Mouse (Mus musculus) stomach, postnatal 0 days (tissue): ENCODE data around the gene Cav2. TPM values are rescaled to one million over a fixed set of nuclear protein-coding genes. Genes with fewer than 3 reads are reported as not detected.
A peak's percentile ranks its signal among the peaks of the same experiment; 100 is the strongest.

Experiments
- ATAC-seq: fragments of 200-750 bp; cut with Nextera tagmentation; 2 replicates; pipeline ENCODE4 v1.8.0; 2017; ENCODE audit not compliant: low FRiP score, low TSS enrichment
- DNase-seq: peaks from one replicate; pipeline ENCODE4 v3.0.0-alpha.2; 2016; ENCODE audit warnings: low spot score
- H3K27ac ChIP-seq: fragments of 300-500 bp; sonication (generic); replicated peaks from 2 replicates; pipeline ENCODE4 v1.5.1; 2014; ENCODE audit warnings: mild to moderate bottlenecking, control low read depth
- H3K27me3 ChIP-seq: fragments of 300-500 bp; sonication (generic); 2 replicates; pipeline ENCODE4 v1.6.1; 2014; ENCODE audit warnings: low read length; ENCODE audit not compliant: control insufficient read depth, insufficient read depth
- H3K36me3 ChIP-seq: fragments of 300-500 bp; sonication (generic); 2 replicates; pipeline ENCODE4 v1.6.1; 2014; ENCODE audit warnings: low read length, mixed read lengths; ENCODE audit not compliant: control insufficient read depth, insufficient read depth
- H3K4me1 ChIP-seq: fragments of 300-500 bp; sonication (generic); replicated peaks from 2 replicates; pipeline ENCODE4 v1.6.1; 2014; ENCODE audit warnings: antibody characterized with exemption; ENCODE audit not compliant: control insufficient read depth, insufficient read depth
- H3K4me2 ChIP-seq: fragments of 300-500 bp; sonication (generic); replicated peaks from 2 replicates; pipeline ENCODE4 v1.6.1; 2014; ENCODE audit warnings: low read depth, mild to moderate bottlenecking, control low read depth, moderate library complexity
- H3K4me3 ChIP-seq: fragments of 300-500 bp; sonication (generic); 2 replicates; pipeline ENCODE4 v1.5.1; 2014; ENCODE audit warnings: low read depth, low read length, control low read depth
- H3K9ac ChIP-seq: fragments of 300-500 bp; sonication (generic); 2 replicates; pipeline ENCODE4 v1.6.1; 2014; ENCODE audit warnings: mild to moderate bottlenecking, low read length, control low read depth, mixed read lengths
- H3K9me3 ChIP-seq: fragments of 300-500 bp; sonication (generic); 2 replicates; pipeline ENCODE4 v1.6.1; 2016; ENCODE audit warnings: low read length; ENCODE audit not compliant: control insufficient read depth
- CTCF ChIP-seq: IDR thresholded peaks from 2 replicates; pipeline ENCODE4 v1.5.1; 2016; ENCODE audit warnings: antibody characterized with exemption, low read depth, mild to moderate bottlenecking, moderate library complexity
- EP300 ChIP-seq: optimal IDR thresholded peaks from 2 replicates; pipeline ENCODE3; 2016; ENCODE audit warnings: antibody characterized with exemption
- WGBS: fragments of 180-500 bp; shearing (Covaris S2); extraction: QIAGEN DNeasy Blood & Tissue Kit; methylation state at CpG from one replicate; pipeline ENCODE4 v1.1.7; 2014; 5-methylcytosine and 5-hydroxymethylcytosine counted together
- polyA plus RNA-seq: library from polyadenylated mRNA; unstranded; fragments of >200 nt; fragmentation: Nextera tagmentation; extraction: Ambion mirVana; gene quantifications from 2 replicates; pipeline ENCODE4 v1.2.1, GENCODE M21; 2015

Cav2 gene
- polyA plus RNA-seq, 1 experiment from 2014 or later, result 63.5 TPM

GRCm38 (mm10) chr6:17251958-17252357, 29.0 kb upstream of the Cav2 start:
- H3K27ac ChIP-seq, result no peak overlapping the region
- no peaks in the 10 kb centered on the region for H3K9me3 ChIP-seq
- no peak for TF ChIP-seq EP300
- no peak for TF ChIP-seq CTCF
- no peak overlapping the region for H3K4me3 ChIP-seq
- H3K27me3 ChIP-seq, result no peaks in the 10 kb centered on the region
- H3K4me1 ChIP-seq, result no peaks in the 10 kb centered on the region
- WGBS, result 39% methylated on average over 1 of the region's 1 CpGs
- H3K9ac ChIP-seq, result no peak overlapping the region
- no peak overlapping the region for H3K4me2 ChIP-seq
- no peak for DNase-seq
- H3K36me3 ChIP-seq, result no peaks in the 10 kb centered on the region
- no peak for ATAC-seq

GRCm38 (mm10) chr6:17258142-17258541, 22.8 kb upstream of the Cav2 start:
- no peak for DNase-seq
- 69% methylated on average over 1 of the region's 1 CpGs for WGBS
- Histone ChIP-seq H3K4me2 (no peak overlapping the region), H3K27ac (no peak overlapping the region), H3K9me3 (no peaks in the 10 kb centered on the region), H3K4me3 (no peak overlapping the region), H3K36me3 (no peaks in the 10 kb centered on the region), H3K27me3 (no peaks in the 10 kb centered on the region), H3K9ac (no peak overlapping the region), H3K4me1 (no peaks in the 10 kb centered on the region)
- ATAC-seq, result no peak
- TF ChIP-seq CTCF (no peak), EP300 (no peak)

GRCm38 (mm10) chr6:17258911-17259310, 22.1 kb upstream of the Cav2 start:
- no peak for ATAC-seq
- Histone ChIP-seq H3K4me1 (no peaks in the 10 kb centered on the region), H3K27me3 (no peaks in the 10 kb centered on the region), H3K9ac (no peak overlapping the region), H3K27ac (0 out of 2 replicates have a peak overlapping the region, but pooled peaks have one; percentile 13), H3K4me3 (no peak overlapping the region), H3K4me2 (no peak overlapping the region), H3K36me3 (no peaks in the 10 kb centered on the region), H3K9me3 (no peaks in the 10 kb centered on the region)
- no peak for TF ChIP-seq EP300
- no peak for TF ChIP-seq CTCF
- 80% methylated on average over 1 of the region's 1 CpGs for WGBS
- DNase-seq, result no peak

- ATAC-seq, result no peak
- H3K9ac ChIP-seq, result no peak overlapping the region
- no peak for TF ChIP-seq CTCF
- no peak for TF ChIP-seq EP300
- no peak overlapping the region for H3K27ac ChIP-seq
- H3K4me2 ChIP-seq, result no peak overlapping the region
- WGBS, result 32% methylated on average over 2 of the region's 2 CpGs
- H3K27me3 ChIP-seq, result no peaks in the 10 kb centered on the region
- DNase-seq, result no peak
- no peak overlapping the region for H3K4me3 ChIP-seq
- H3K4me1 ChIP-seq, result no peaks in the 10 kb centered on the region
- no peaks in the 10 kb centered on the region for H3K36me3 ChIP-seq
- no peaks in the 10 kb centered on the region for H3K9me3 ChIP-seq
These were observed 18.2 kb upstream of the Cav2 start for GRCm38 (mm10) chr6:17262786-17263185.

GRCm38 (mm10) chr6:17265043-17265442, 15.9 kb upstream of the Cav2 start:
- Histone ChIP-seq H3K27me3 (no peaks in the 10 kb centered on the region), H3K9me3 (no peaks in the 10 kb centered on the region), H3K4me2 (no peak overlapping the region), H3K27ac (no peak overlapping the region), H3K4me1 (no peaks in the 10 kb centered on the region), H3K9ac (no peak overlapping the region), H3K4me3 (no peak overlapping the region), H3K36me3 (no peaks in the 10 kb centered on the region)
- ATAC-seq, result no peak
- no peak for TF ChIP-seq EP300
- TF ChIP-seq CTCF, result no peak
- no peak for DNase-seq
- WGBS, result 59% methylated on average over 4 of the region's 4 CpGs

- peak overlapping the region; percentile 64 for H3K27ac ChIP-seq
- DNase-seq (no peak), ATAC-seq (no peak; the same call in 1 of the 2 replicates)
- 48% methylated on average over 3 of the region's 3 CpGs for WGBS
- no peaks in the 10 kb centered on the region for H3K4me1 ChIP-seq
- no peaks in the 10 kb centered on the region for H3K36me3 ChIP-seq
- no peaks in the 10 kb centered on the region for H3K9me3 ChIP-seq
- no peak overlapping the region for H3K4me2 ChIP-seq
- no peak overlapping the region for H3K9ac ChIP-seq
- H3K27me3 ChIP-seq, result no peaks in the 10 kb centered on the region
- no peak overlapping the region for H3K4me3 ChIP-seq
- TF ChIP-seq CTCF (no peak), EP300 (no peak)
These were observed 14.5 kb upstream of the Cav2 start for GRCm38 (mm10) chr6:17266466-17266865.
